8 mouse cellular contexts compared by ENCODE assay signal in genomic region chr4:98444437-98445139, GRCm38 (mm10). TPM values are rescaled to one million over a fixed set of nuclear protein-coding genes. Genes with fewer than 3 reads are reported as not detected.
DNase-seq lines count a peak whose midpoint lies in the region; ATAC-seq and TF ChIP-seq lines count a peak whose summit lies in the region.

No protein-coding gene starts in this region.

- no peak overlapping the region for H3K9ac ChIP-seq in intestine, postnatal 0 days (ENCODE audit: low read depth, low read length)
- H3K9ac ChIP-seq in limb, embryonic 14.5 days (ENCODE audit: low read depth, low read length, severe bottlenecking): no peak overlapping the region
- H3K9ac ChIP-seq in neural tube, embryonic 14.5 days (replicated peaks; ENCODE audit: low read depth, low read length): no peak overlapping the region

- no peak for TF ChIP-seq POLR2A in limb, embryonic 14.5 days (IDR thresholded peaks at IDR 0.05; ENCODE audit: borderline replicate concordance, extremely low read depth, insufficient read depth, insufficient read length)

- H3K27me3 ChIP-seq in intestine, postnatal 0 days (replicated peaks; ENCODE audit: control insufficient read depth, insufficient read depth, low read length): no peaks in the 10 kb centered on the region
- H3K27me3 ChIP-seq in limb, embryonic 14.5 days (ENCODE audit: control insufficient read depth, insufficient read depth, low read length): no peaks in the 10 kb centered on the region
- no peaks in the 10 kb centered on the region for H3K27me3 ChIP-seq in neural tube, embryonic 14.5 days (ENCODE audit: control insufficient read depth, insufficient read depth, low read length)

- no peaks in the 10 kb centered on the region for H3K4me1 ChIP-seq in intestine, postnatal 0 days (replicated peaks; ENCODE audit: control insufficient read depth, insufficient read depth, low read length)
- no peaks in the 10 kb centered on the region for H3K4me1 ChIP-seq in limb, embryonic 14.5 days (ENCODE audit: control insufficient read depth, insufficient read depth, low read length)
- 0 out of 2 replicates have a peak, but pooled peaks cover 3% of the 10 kb centered on the region for H3K4me1 ChIP-seq in neural tube, embryonic 14.5 days (ENCODE audit: control insufficient read depth, insufficient read depth, low read length)

- no peak overlapping the region for H3K27ac ChIP-seq in intestine, postnatal 0 days (ENCODE audit: low read depth, low read length)
- no peak overlapping the region for H3K27ac ChIP-seq in limb, embryonic 14.5 days (replicated peaks; ENCODE audit: low read depth, low read length)
- H3K27ac ChIP-seq in neural tube, embryonic 14.5 days (ENCODE audit: low read depth, low read length): no peak overlapping the region

- peaks cover 8% of the 10 kb centered on the region; the same call in 1 of the 2 replicates for H3K36me3 ChIP-seq in intestine, postnatal 0 days (ENCODE audit: control insufficient read depth, insufficient read depth)
- 0 out of 2 replicates have a peak, but pooled peaks cover 2% of the 10 kb centered on the region for H3K36me3 ChIP-seq in limb, embryonic 14.5 days (ENCODE audit: control insufficient read depth, insufficient read depth, low read length)
- H3K36me3 ChIP-seq in neural tube, embryonic 14.5 days (ENCODE audit: control insufficient read depth, insufficient read depth, low read length): no peaks in the 10 kb centered on the region

- H3K9me3 ChIP-seq in intestine, postnatal 0 days (ENCODE audit: control insufficient read depth): no peaks in the 10 kb centered on the region
- H3K9me3 ChIP-seq in limb, embryonic 14.5 days (ENCODE audit: control insufficient read depth, low read length): no peaks in the 10 kb centered on the region
- H3K9me3 ChIP-seq in neural tube, embryonic 14.5 days (ENCODE audit: control insufficient read depth, low read length): no peaks in the 10 kb centered on the region

- no peak for ATAC-seq in intestine, postnatal 0 days
- peak; percentile 85 for ATAC-seq in limb, embryonic 14.5 days (ENCODE audit: low FRiP score, low read depth)
- peak; percentile 91 for ATAC-seq in neural tube, embryonic 14.5 days (ENCODE audit: low read depth)
- ATAC-seq in monocyte, adult 5-6 weeks (replicated peaks; ENCODE audit: insufficient number of reproducible peaks, low FRiP score, low TSS enrichment, poor library complexity, severe bottlenecking): no peak

- 91% methylated on average over 10 of the region's 10 CpGs for WGBS in intestine, postnatal 0 days
- 87% methylated on average over 10 of the region's 10 CpGs for WGBS in limb, embryonic 14.5 days
- WGBS in neural tube, embryonic 14.5 days: 88% methylated on average over 10 of the region's 10 CpGs

- peak; percentile 23 for DNase-seq in urinary bladder, postnatal 25 days (ENCODE audit: low spot score)
- DNase-seq in urinary bladder, adult 2 months (ENCODE audit: low spot score): no peak
- DNase-seq in cerebellum, adult 18-20 months: peak; percentile 27 to 40
- peak; percentile 56 for DNase-seq in forelimb bud, embryonic 11.5 days (ENCODE audit: low read depth, low spot score)
- DNase-seq in limb, embryonic 14.5 days (ENCODE audit: low spot score): peak; percentile 85

- no peak overlapping the region for H3K4me2 ChIP-seq in intestine, postnatal 0 days (replicated peaks; ENCODE audit: low read depth)
- H3K4me2 ChIP-seq in limb, embryonic 14.5 days (replicated peaks; ENCODE audit: low read depth, low read length, severe bottlenecking): no peak overlapping the region
- H3K4me2 ChIP-seq in neural tube, embryonic 14.5 days (ENCODE audit: low read depth, low read length): no peak overlapping the region

- no peak overlapping the region for H3K4me3 ChIP-seq in intestine, postnatal 0 days (ENCODE audit: low read depth, low read length)
- H3K4me3 ChIP-seq in limb, embryonic 14.5 days (replicated peaks; ENCODE audit: low read length): no peak overlapping the region
- H3K4me3 ChIP-seq in neural tube, embryonic 14.5 days (ENCODE audit: low read depth, low read length): no peak overlapping the region

- peak; percentile 79 for TF ChIP-seq CTCF in intestine, postnatal 0 days (IDR thresholded peaks at IDR 0.05; ENCODE audit: low read depth)

RNA-seq across cellular contexts. Expression of gene Patj, which starts 49.0 kb away (rescaled TPM):
- polyA plus RNA-seq in urinary bladder, adult 2 months (2012; rRNA removed): 17.6 and 18.7 TPM in 2 replicates
- 12.9 and 20.9 TPM in 2 replicates for polyA plus RNA-seq in intestine, postnatal 0 days (2015; fragmentation: Nextera tagmentation; extraction: Ambion mirVana)
- polyA plus RNA-seq in limb, embryonic 14.5 days (2012; rRNA removed): 11.8 and 11.9 TPM in 2 replicates
- 15.2 and 16.7 TPM in 2 replicates for polyA plus RNA-seq in limb, embryonic 14.5 days (2014; fragmentation: Nextera tagmentation; extraction: Ambion mirVana)
- polyA plus RNA-seq in neural tube, embryonic 14.5 days (2014; fragmentation: Nextera tagmentation; extraction: Ambion mirVana): 7.5 and 7.7 TPM in 2 replicates
- 3.1 to 21.5 TPM (median 11.7 TPM) in 3 replicates for total RNA-seq in monocyte, adult 5-6 weeks (2017)

Comparison
In these comparisons a context has a peak if more than half of its experiments do, and no peak if none do; other contexts are left out.
1. ATAC-seq: peak in limb, embryonic 14.5 days (single experiment) and neural tube, embryonic 14.5 days (single experiment); none in intestine, postnatal 0 days (single experiment) and monocyte, adult 5-6 weeks (single experiment).